Mouse (Mus musculus) liver, embryonic 16.5 days (tissue): Measurements from ENCODE around the gene Sh3bp5. TPM values are rescaled to one million over a fixed set of nuclear protein-coding genes. Genes with fewer than 3 reads are reported as not detected.
A peak's percentile ranks its signal among the peaks of the same experiment; 100 is the strongest.

Experiments used
- ATAC-seq: fragments of 200-750 bp; cut with Nextera tagmentation; 2 replicates; pipeline ENCODE4 v1.8.0; 2017; ENCODE audit warnings: low read depth, mild to moderate bottlenecking, moderate number of reproducible peaks, moderate library complexity
- H3K27ac ChIP-seq: fragments of 300-500 bp; sonication (generic); 2 replicates; pipeline ENCODE4 v1.5.1; 2014; ENCODE audit warnings: mild to moderate bottlenecking, low read length
- H3K27me3 ChIP-seq: fragments of 300-500 bp; sonication (generic); 2 replicates; pipeline ENCODE4 v1.6.1; 2014; ENCODE audit warnings: low read depth, low read length, mixed read lengths; ENCODE audit not compliant: control insufficient read depth, insufficient read depth
- H3K36me3 ChIP-seq: fragments of 300-500 bp; sonication (generic); 2 replicates; pipeline ENCODE4 v1.6.1; 2014; ENCODE audit warnings: mild to moderate bottlenecking; ENCODE audit not compliant: control insufficient read depth, insufficient read depth
- H3K4me1 ChIP-seq: fragments of 300-500 bp; sonication (generic); 2 replicates; pipeline ENCODE4 v1.6.1; 2014; ENCODE audit warnings: low read depth, low read length, mixed read lengths; ENCODE audit not compliant: control insufficient read depth
- H3K4me2 ChIP-seq: fragments of 300-500 bp; sonication (generic); 2 replicates; pipeline ENCODE4 v1.6.1; 2014; ENCODE audit warnings: low read depth, low read length, mixed read lengths
- H3K4me3 ChIP-seq: fragments of 300-500 bp; sonication (generic); 2 replicates; pipeline ENCODE4 v1.5.1; 2014; ENCODE audit warnings: low read depth, mild to moderate bottlenecking, low read length
- H3K9ac ChIP-seq: fragments of 300-500 bp; sonication (generic); 2 replicates; pipeline ENCODE4 v1.6.1; 2014; ENCODE audit warnings: low read depth, low read length
- H3K9me3 ChIP-seq: fragments of 300-500 bp; sonication (generic); replicated peaks from 2 replicates; pipeline ENCODE4 v1.6.1; 2016; ENCODE audit warnings: low read length; ENCODE audit not compliant: control insufficient read depth
- WGBS: fragments of 180-500 bp; shearing (Covaris S2); extraction: QIAGEN DNeasy Blood & Tissue Kit; methylation state at CpG from one replicate; pipeline ENCODE4 v1.1.7; 2014; ENCODE audit not compliant: insufficient replicate concordance; 5-methylcytosine and 5-hydroxymethylcytosine counted together
- polyA plus RNA-seq: library from polyadenylated mRNA; unstranded; fragments of >200 nt; fragmentation: Nextera tagmentation; extraction: Ambion mirVana; gene quantifications from 2 replicates; pipeline ENCODE4 v1.2.1, GENCODE M21; 2015

The Sh3bp5 gene
- polyA plus RNA-seq, 1 experiment from 2014 or later, result 22.1 TPM

GRCm38 (mm10) chr14:31416411-31416810 is 19.5 kb downstream of the Sh3bp5 start:
- H3K9me3 ChIP-seq, result no peaks in the 10 kb centered on the region
- peaks cover 40% of the 10 kb centered on the region for H3K4me1 ChIP-seq
- H3K27ac ChIP-seq, result peak overlapping the region; percentile 2
- no peak overlapping the region for H3K9ac ChIP-seq
- no peak overlapping the region for H3K4me3 ChIP-seq
- WGBS, result 56% methylated on average over 3 of the region's 3 CpGs
- H3K4me2 ChIP-seq, result no peak overlapping the region
- no peaks in the 10 kb centered on the region for H3K36me3 ChIP-seq
- ATAC-seq, result no peak
- H3K27me3 ChIP-seq, result no peaks in the 10 kb centered on the region

- peaks cover 39% of the 10 kb centered on the region for H3K4me1 ChIP-seq
- H3K36me3 ChIP-seq, result no peaks in the 10 kb centered on the region
- WGBS, result 47% methylated on average over 7 of the region's 7 CpGs
- H3K4me2 ChIP-seq, result no peak overlapping the region
- H3K27ac ChIP-seq, result peak overlapping the region; percentile 54; the same call in 1 of the 2 replicates
- no peak overlapping the region for H3K4me3 ChIP-seq
- no peaks in the 10 kb centered on the region for H3K27me3 ChIP-seq
- no peaks in the 10 kb centered on the region for H3K9me3 ChIP-seq
- no peak for ATAC-seq
- no peak overlapping the region for H3K9ac ChIP-seq
Measured at GRCm38 (mm10) chr14:31414967-31415376, 20.9 kb downstream of the Sh3bp5 start.

GRCm38 (mm10) chr14:31414235-31414966 is 21.5 kb downstream of the Sh3bp5 start:
- H3K4me3 ChIP-seq, result no peak overlapping the region
- no peaks in the 10 kb centered on the region for H3K27me3 ChIP-seq
- H3K9ac ChIP-seq, result no peak overlapping the region
- H3K36me3 ChIP-seq, result no peaks in the 10 kb centered on the region
- 48% methylated on average over 10 of the region's 10 CpGs for WGBS
- no peak overlapping the region for H3K4me2 ChIP-seq
- H3K9me3 ChIP-seq, result no peaks in the 10 kb centered on the region
- peaks cover 35% of the 10 kb centered on the region for H3K4me1 ChIP-seq
- no peak for ATAC-seq
- H3K27ac ChIP-seq, result peak overlapping the region; percentile 54

GRCm38 (mm10) chr14:31413475-31414086 is 22.3 kb downstream of the Sh3bp5 start:
- Histone ChIP-seq H3K27ac (peak overlapping the region; percentile 58), H3K9ac (no peak overlapping the region), H3K4me1 (peaks cover 39% of the 10 kb centered on the region), H3K36me3 (no peaks in the 10 kb centered on the region), H3K27me3 (no peaks in the 10 kb centered on the region), H3K4me3 (no peak overlapping the region), H3K4me2 (no peak overlapping the region), H3K9me3 (no peaks in the 10 kb centered on the region)
- 35% methylated on average over 6 of the region's 6 CpGs for WGBS
- ATAC-seq, result no peak

- Histone ChIP-seq H3K9ac (no peak overlapping the region), H3K4me1 (peaks cover 46% of the 10 kb centered on the region), H3K27me3 (no peaks in the 10 kb centered on the region), H3K9me3 (no peaks in the 10 kb centered on the region), H3K27ac (no peak overlapping the region; the same call in 1 of the 2 replicates), H3K4me3 (no peak overlapping the region), H3K36me3 (no peaks in the 10 kb centered on the region), H3K4me2 (no peak overlapping the region)
- no peak for ATAC-seq
- WGBS, result 69% methylated on average over 10 of the region's 10 CpGs
Measured at GRCm38 (mm10) chr14:31412651-31413056, 23.2 kb downstream of the Sh3bp5 start.

GRCm38 (mm10) chr14:31410737-31411136 is 25.1 kb downstream of the Sh3bp5 start:
- H3K4me2 ChIP-seq, result no peak overlapping the region
- H3K9ac ChIP-seq, result no peak overlapping the region
- no peaks in the 10 kb centered on the region for H3K27me3 ChIP-seq
- 48% methylated on average over 4 of the region's 4 CpGs for WGBS
- H3K4me3 ChIP-seq, result no peak overlapping the region
- H3K4me1 ChIP-seq, result peaks cover 61% of the 10 kb centered on the region
- peak overlapping the region; percentile 53 for H3K27ac ChIP-seq
- no peaks in the 10 kb centered on the region for H3K9me3 ChIP-seq
- no peak for ATAC-seq
- no peaks in the 10 kb centered on the region for H3K36me3 ChIP-seq

GRCm38 (mm10) chr14:31410123-31410724 is 25.7 kb downstream of the Sh3bp5 start:
- WGBS, result 39% methylated on average over 9 of the region's 9 CpGs
- 0 out of 2 replicates have a peak, but pooled peaks have one; percentile 4 for ATAC-seq
- Histone ChIP-seq H3K4me3 (no peak overlapping the region), H3K4me1 (peaks cover 64% of the 10 kb centered on the region), H3K27me3 (no peaks in the 10 kb centered on the region), H3K9me3 (no peaks in the 10 kb centered on the region), H3K36me3 (no peaks in the 10 kb centered on the region), H3K27ac (peak overlapping the region; percentile 53), H3K9ac (no peak overlapping the region), H3K4me2 (no peak overlapping the region)

GRCm38 (mm10) chr14:31408666-31409065 is 27.2 kb downstream of the Sh3bp5 start:
- Histone ChIP-seq H3K36me3 (no peaks in the 10 kb centered on the region), H3K9me3 (no peaks in the 10 kb centered on the region), H3K27ac (peak overlapping the region; percentile 79), H3K4me1 (peaks cover 67% of the 10 kb centered on the region), H3K9ac (no peak overlapping the region), H3K4me2 (no peak overlapping the region), H3K27me3 (no peaks in the 10 kb centered on the region), H3K4me3 (no peak overlapping the region)
- WGBS, result 60% methylated on average over 8 of the region's 8 CpGs
- no peak for ATAC-seq
